Mouse (Mus musculus): ENCODE data around the gene Dram1.

- no peak for TF ChIP-seq CTCF (IDR thresholded peaks at IDR 0.05; ENCODE audit: borderline replicate concordance, insufficient read depth, low read length)
- no peak for TF ChIP-seq POLR2A (IDR thresholded peaks at IDR 0.05; ENCODE audit: low read depth, low read length)
These were observed 1.1 kb upstream of the Dram1 start for GRCm38 (mm10) chr10:88380002-88380401.
